Mouse (Mus musculus): ENCODE measurements around the gene Vmn2r13.
"Not testable (repeated sequence)": the region's sequence is repeated elsewhere in the genome, so short reads cannot be mapped to it uniquely, and the experiment has no call there.

Gene Vmn2r13

GRCm38 (mm10) chr5:109192099-109192498, at the start of gene Vmn2r13:
Gene Vmn2r13, minus strand, starts transcription at chr5:109192199.
- not testable (repeated sequence) for DNase-seq (ENCODE audit: low read depth in 2 of 2, low spot score in 2 of 2)

GRCm38 (mm10) chr5:109224608-109225007, 32.6 kb upstream of the Vmn2r13 start, which contains the start of gene Vmn2r14:
Gene Vmn2r14, minus strand, starts transcription at chr5:109224708.
- DNase-seq (ENCODE audit: low read depth in 2 of 2, low spot score in 2 of 2) = no peak

GRCm38 (mm10) chr5:109166851-109167250, 25.1 kb downstream of the Vmn2r13 start:
- DNase-seq (ENCODE audit: low read depth in 2 of 2, low spot score in 2 of 2) = not testable (repeated sequence)

- no peak for DNase-seq (ENCODE audit: low read depth in 2 of 2, low spot score in 2 of 2)
These were observed 31.9 kb downstream of the Vmn2r13 start for GRCm38 (mm10) chr5:109160121-109160520.

- DNase-seq (ENCODE audit: low read depth in 2 of 2, low spot score in 2 of 2) = not testable (repeated sequence)
These were observed 32.4 kb downstream of the Vmn2r13 start for GRCm38 (mm10) chr5:109159576-109159975.

GRCm38 (mm10) chr5:109158488-109159485, 33.2 kb downstream of the Vmn2r13 start:
- DNase-seq (ENCODE audit: low read depth in 2 of 2, low spot score in 2 of 2) = not testable (repeated sequence)

- no peak for DNase-seq (ENCODE audit: low read depth in 2 of 2, low spot score in 2 of 2)
These were observed 52.5 kb downstream of the Vmn2r13 start for GRCm38 (mm10) chr5:109139546-109139945.

- DNase-seq (ENCODE audit: low read depth in 2 of 2, low spot score in 2 of 2) = no peak
These were observed 55.3 kb downstream of the Vmn2r13 start for GRCm38 (mm10) chr5:109136731-109137130.

All from CD8-positive naive resting alpha-beta T cell, adult 2 months (primary cell).